Mouse (Mus musculus) hindbrain, postnatal 0 days (tissue): ENCODE data around the gene Irf8. TPM values are rescaled to one million over a fixed set of nuclear protein-coding genes. Genes with fewer than 3 reads are reported as not detected.

Experiments
- ATAC-seq: fragments of 200-750 bp; cut with Nextera tagmentation; 2 replicates; pipeline ENCODE4 v1.8.0; 2017; ENCODE audit warnings: mild to moderate bottlenecking, moderate TSS enrichment, moderate library complexity
- DNase-seq: peaks from one replicate; pipeline ENCODE4 v3.0.0-alpha.2; 2015; ENCODE audit warnings: low spot score
- H3K27ac ChIP-seq: fragments of 300-500 bp; sonication (generic); 2 replicates; pipeline ENCODE4 v1.5.1; 2014; ENCODE audit warnings: mild to moderate bottlenecking
- H3K27me3 ChIP-seq: fragments of 300-500 bp; sonication (generic); 2 replicates; pipeline ENCODE4 v1.6.1; 2014; ENCODE audit warnings: low read length, mixed read lengths; ENCODE audit not compliant: insufficient read depth
- H3K36me3 ChIP-seq: fragments of 300-500 bp; sonication (generic); 2 replicates; pipeline ENCODE4 v1.6.1; 2014; ENCODE audit warnings: low read length, mixed read lengths; ENCODE audit not compliant: insufficient read depth
- H3K4me1 ChIP-seq: fragments of 300-500 bp; sonication (generic); 2 replicates; pipeline ENCODE4 v1.6.1; 2014; ENCODE audit warnings: antibody characterized with exemption, low read length, mixed read lengths; ENCODE audit not compliant: insufficient read depth
- H3K4me2 ChIP-seq: fragments of 300-500 bp; sonication (generic); 2 replicates; pipeline ENCODE4 v1.6.1; 2014; ENCODE audit warnings: low read depth, mild to moderate bottlenecking, low read length, moderate library complexity, mixed read lengths
- H3K4me3 ChIP-seq: fragments of 300-500 bp; sonication (generic); 2 replicates; pipeline ENCODE4 v1.5.1; 2014; ENCODE audit warnings: low read length
- H3K9ac ChIP-seq: fragments of 300-500 bp; sonication (generic); replicated peaks from 2 replicates; pipeline ENCODE4 v1.6.1; 2014; ENCODE audit warnings: mild to moderate bottlenecking, low read length, moderate library complexity, mixed read lengths
- H3K9me3 ChIP-seq: fragments of 300-500 bp; sonication (generic); 2 replicates; pipeline ENCODE4 v1.6.1; 2016; ENCODE audit warnings: low read length, mixed read lengths
- CTCF ChIP-seq: IDR thresholded peaks from 2 replicates; pipeline ENCODE4 v1.5.1; 2016; ENCODE audit warnings: antibody characterized with exemption, control low read depth, low read depth
- WGBS: fragments of 180-500 bp; shearing (Covaris S2); extraction: QIAGEN DNeasy Blood & Tissue Kit; methylation state at CpG from one replicate; pipeline ENCODE4 v1.1.7; 2014; 5-methylcytosine and 5-hydroxymethylcytosine counted together
- polyA plus RNA-seq: library from polyadenylated mRNA; unstranded; fragments of >200 nt; fragmentation: Nextera tagmentation; extraction: Ambion mirVana; gene quantifications from 2 replicates; pipeline ENCODE4 v1.2.1, GENCODE M21; 2015
- total RNA-seq: library from RNA; depleted of rRNA; stranded (reverse); fragments of >200 nt; gene quantifications from 2 replicates; pipeline ENCODE4 v1.2.3, GENCODE M21; 2014

The Irf8 gene
- total and polyA plus RNA-seq, 2 experiments from 2014 or later: 5.2 to 7.7 TPM

GRCm38 (mm10) chr8:120766622-120767021 is 30.5 kb downstream of the Irf8 start:
- Histone ChIP-seq H3K4me1 (no peaks in the 10 kb centered on the region), H3K27me3 (no peaks in the 10 kb centered on the region), H3K9ac (no peak overlapping the region), H3K4me3 (no peak overlapping the region), H3K9me3 (no peaks in the 10 kb centered on the region), H3K4me2 (no peak overlapping the region), H3K27ac (no peak overlapping the region), H3K36me3 (no peaks in the 10 kb centered on the region)
- WGBS: 29% methylated on average over 3 of the region's 3 CpGs
- DNase-seq: no peak
- ATAC-seq: no peak
- no peak for TF ChIP-seq CTCF

DNA sequence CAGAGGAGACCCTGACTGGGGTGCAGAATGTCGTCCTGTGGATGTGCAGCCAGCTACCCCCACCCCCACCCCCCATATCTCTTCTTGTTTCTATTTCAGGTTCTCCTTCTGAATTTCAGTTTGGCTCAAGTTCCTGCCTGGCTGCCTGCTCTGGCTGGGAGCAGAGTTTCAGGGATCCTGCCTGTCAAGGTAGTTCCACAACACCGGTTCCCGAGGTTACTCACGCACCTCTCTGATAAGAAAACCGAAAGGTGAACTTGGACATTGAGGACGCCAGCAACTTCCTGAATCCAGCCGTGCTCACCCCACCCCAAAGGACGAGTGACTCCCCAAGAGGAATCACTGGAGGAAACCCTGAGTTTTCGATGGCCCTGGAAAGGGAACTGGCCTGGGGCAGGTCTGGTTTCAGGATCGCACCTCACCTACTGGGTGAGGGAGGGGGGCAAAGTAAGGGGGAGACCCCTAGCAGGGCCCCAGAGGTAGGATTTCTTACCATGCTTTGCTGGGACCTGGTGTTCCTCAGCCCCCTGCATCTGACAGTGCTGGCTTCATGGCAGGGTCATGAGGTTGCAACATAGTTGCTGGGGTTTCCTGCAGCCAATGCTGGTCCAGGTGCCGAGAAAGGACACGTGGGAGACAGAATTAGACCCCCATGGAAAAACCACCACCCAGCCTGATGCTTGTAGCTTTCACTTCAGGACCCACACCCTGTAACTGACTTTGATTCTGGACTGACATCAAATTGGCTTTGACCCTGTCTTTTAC is 32.5 kb downstream of the Irf8 start:
- Histone ChIP-seq H3K4me2 (no peak overlapping the region), H3K9me3 (no peaks in the 10 kb centered on the region), H3K4me1 (no peaks in the 10 kb centered on the region), H3K27ac (no peak overlapping the region), H3K9ac (no peak overlapping the region), H3K4me3 (no peak overlapping the region), H3K27me3 (no peaks in the 10 kb centered on the region), H3K36me3 (no peaks in the 10 kb centered on the region)
- 82% methylated on average over 12 of the region's 12 CpGs for WGBS
- no peak for DNase-seq
- ATAC-seq: no peak
- TF ChIP-seq CTCF: no peak

GRCm38 (mm10) chr8:120777184-120777583 is 41.0 kb downstream of the Irf8 start:
- Histone ChIP-seq H3K27ac (no peak overlapping the region), H3K9ac (no peak overlapping the region), H3K4me2 (no peak overlapping the region), H3K4me1 (no peaks in the 10 kb centered on the region), H3K4me3 (no peak overlapping the region), H3K9me3 (no peaks in the 10 kb centered on the region), H3K36me3 (no peaks in the 10 kb centered on the region), H3K27me3 (no peaks in the 10 kb centered on the region)
- no peak for ATAC-seq
- TF ChIP-seq CTCF: no peak
- WGBS: 92% methylated on average over 10 of the region's 10 CpGs
- no peak for DNase-seq

DNA sequence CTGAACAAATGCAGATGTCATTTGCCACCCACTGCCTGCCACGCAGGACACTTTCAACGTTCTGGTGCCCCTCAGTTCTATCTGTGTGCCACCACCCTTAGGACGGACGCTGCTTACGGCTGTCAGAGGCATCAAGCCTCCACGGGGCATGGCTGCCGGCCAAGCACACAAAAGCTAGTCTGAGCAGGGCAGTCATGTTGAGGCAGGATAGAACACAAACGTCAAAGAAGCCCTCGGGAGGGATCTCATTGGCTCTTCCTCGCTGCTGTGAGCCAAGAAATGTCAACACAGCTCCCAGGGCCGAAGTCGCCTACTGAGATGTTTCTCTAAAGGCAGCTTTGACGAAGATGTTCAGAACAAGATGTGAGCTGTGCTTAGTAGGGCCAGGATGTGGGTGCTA is 41.6 kb downstream of the Irf8 start:
- no peaks in the 10 kb centered on the region for H3K36me3 ChIP-seq
- WGBS: 23% methylated on average over 13 of the region's 13 CpGs
- no peak overlapping the region for H3K4me2 ChIP-seq
- no peaks in the 10 kb centered on the region for H3K4me1 ChIP-seq
- ATAC-seq: peak; percentile 53; the same call in 1 of the 2 replicates
- H3K27me3 ChIP-seq: no peaks in the 10 kb centered on the region
- H3K9ac ChIP-seq: no peak overlapping the region
- peak; percentile 35 for DNase-seq
- H3K4me3 ChIP-seq: no peak overlapping the region
- no peak for TF ChIP-seq CTCF
- H3K9me3 ChIP-seq: no peaks in the 10 kb centered on the region
- H3K27ac ChIP-seq: no peak overlapping the region

GRCm38 (mm10) chr8:120779106-120779505 is 42.9 kb downstream of the Irf8 start:
- no peaks in the 10 kb centered on the region for H3K36me3 ChIP-seq
- no peak for ATAC-seq
- 93% methylated on average over 7 of the region's 7 CpGs for WGBS
- H3K27me3 ChIP-seq: no peaks in the 10 kb centered on the region
- H3K4me1 ChIP-seq: no peaks in the 10 kb centered on the region
- TF ChIP-seq CTCF: no peak
- no peaks in the 10 kb centered on the region for H3K9me3 ChIP-seq
- H3K4me2 ChIP-seq: no peak overlapping the region
- no peak overlapping the region for H3K9ac ChIP-seq
- DNase-seq: no peak
- no peak overlapping the region for H3K4me3 ChIP-seq
- no peak overlapping the region for H3K27ac ChIP-seq

- no peak for ATAC-seq
These were observed 47.6 kb downstream of the Irf8 start for GRCm38 (mm10) chr8:120783781-120784180.

GRCm38 (mm10) chr8:120786753-120787152 is 50.6 kb downstream of the Irf8 start:
- Histone ChIP-seq H3K27ac (no peak overlapping the region), H3K4me3 (no peak overlapping the region), H3K27me3 (no peaks in the 10 kb centered on the region), H3K9ac (no peak overlapping the region), H3K4me1 (no peaks in the 10 kb centered on the region), H3K9me3 (no peaks in the 10 kb centered on the region), H3K4me2 (no peak overlapping the region), H3K36me3 (no peaks in the 10 kb centered on the region)
- WGBS: 88% methylated on average over 4 of the region's 4 CpGs
- ATAC-seq: no peak
- no peak for DNase-seq
- no peak for TF ChIP-seq CTCF

More at GRCm38 (mm10) chr8:120783781-120784180, 47.6 kb downstream of the Irf8 start:
- Histone ChIP-seq H3K4me1 (no peaks in the 10 kb centered on the region), H3K27me3 (no peaks in the 10 kb centered on the region), H3K36me3 (no peaks in the 10 kb centered on the region), H3K4me2 (no peak overlapping the region), H3K4me3 (no peak overlapping the region), H3K27ac (no peak overlapping the region), H3K9ac (no peak overlapping the region), H3K9me3 (no peaks in the 10 kb centered on the region)
- no peak for DNase-seq
- no peak for TF ChIP-seq CTCF
- WGBS: 87% methylated on average over 4 of the region's 4 CpGs
